Mouse (Mus musculus): ENCODE data around the gene 4932438H23Rik. TPM values are rescaled to one million over a fixed set of nuclear protein-coding genes. Genes with fewer than 3 reads are reported as not detected.
A peak's percentile ranks its signal among the peaks of the same experiment; 100 is the strongest.

The 4932438H23Rik gene
- total and polyA plus RNA-seq, 3 experiments, result not detected

- no peaks in the 10 kb centered on the region for H3K9me3 ChIP-seq (replicated peaks; ENCODE audit: insufficient read depth, low read length)
- H3K36me3 ChIP-seq (ENCODE audit: control insufficient read depth in 1 of 2, insufficient read depth in 2 of 2, low read length in 2 of 2), result peaks cover 0 to 3% of the 10 kb centered on the region in 2 experiments; a peak in 2 of 4 replicates
- H3K4me1 ChIP-seq (ENCODE audit: control insufficient read depth in 1 of 2, insufficient read depth in 2 of 2, low read length in 2 of 2), result peaks cover 3 to 16% of the 10 kb centered on the region in 2 experiments
- no peak overlapping the region for H3K9ac ChIP-seq (ENCODE audit: control insufficient read depth, low read depth, low read length, poor library complexity, severe bottlenecking)
- H3K4me3 ChIP-seq (ENCODE audit: control insufficient read depth in 1 of 2, insufficient read depth in 1 of 2, low read depth in 2 of 2, low read length in 2 of 2), result no peak overlapping the region
- no peaks in the 10 kb centered on the region for H3K27me3 ChIP-seq (ENCODE audit: control insufficient read depth in 1 of 2, insufficient read depth in 2 of 2, low read length in 2 of 2)
- no peak for TF ChIP-seq ZKSCAN1 (IDR thresholded peaks at IDR 0.05; ENCODE audit: low read depth, low read length)
- no peak for TF ChIP-seq ELF1 (IDR thresholded peaks at IDR 0.05; ENCODE audit: low read depth, low read length)
- no peak for TF ChIP-seq MAZ (IDR thresholded peaks at IDR 0.05; ENCODE audit: low read depth, low read length)
- TF ChIP-seq BHLHE40 (IDR thresholded peaks at IDR 0.05; ENCODE audit: borderline replicate concordance, low read depth, low read length), result no peak
- no peak for TF ChIP-seq ZNF384 (IDR thresholded peaks at IDR 0.05; ENCODE audit: low read depth, low read length)
- TF ChIP-seq MYB (IDR thresholded peaks at IDR 0.05; ENCODE audit: low read depth, low read length), result no peak
- TF ChIP-seq RAD21 (IDR thresholded peaks at IDR 0.05; ENCODE audit: low read depth, low read length), result no peak
- no peak for TF ChIP-seq MAX (IDR thresholded peaks at IDR 0.05; ENCODE audit: low read length)
- no peak for TF ChIP-seq GABPA (IDR thresholded peaks at IDR 0.05; ENCODE audit: low read depth, low read length)
- no peak for TF ChIP-seq HCFC1 (IDR thresholded peaks at IDR 0.05; ENCODE audit: low read depth, low read length)
- H3K79me2 ChIP-seq (ENCODE audit: control insufficient read depth, insufficient read depth, low read length, poor library complexity), result no peaks in the 10 kb centered on the region
- no peak for DNase-seq (ENCODE audit: low read depth, low spot score)
- no peak overlapping the region for H3K27ac ChIP-seq (ENCODE audit: control insufficient read depth, low read depth, low read length)
These were observed 39.8 kb downstream of the 4932438H23Rik start for GRCm38 (mm10) chr16:91055150-91055549.

- no peaks in the 10 kb centered on the region for H3K27me3 ChIP-seq (ENCODE audit: control insufficient read depth in 1 of 2, insufficient read depth in 2 of 2, low read length in 2 of 2)
These were observed 41.3 kb downstream of the 4932438H23Rik start for GRCm38 (mm10) chr16:91053599-91053998.

GRCm38 (mm10) chr16:91045511-91045910 lies 49.4 kb downstream of the 4932438H23Rik start:
- no peak overlapping the region for H3K27ac ChIP-seq (ENCODE audit: control insufficient read depth, low read depth, low read length)
- no peak overlapping the region for H3K4me3 ChIP-seq (ENCODE audit: control insufficient read depth in 1 of 2, insufficient read depth in 1 of 2, low read depth in 2 of 2, low read length in 2 of 2)
- peaks cover 6 to 14% of the 10 kb centered on the region in 2 experiments for H3K36me3 ChIP-seq (ENCODE audit: control insufficient read depth in 1 of 2, insufficient read depth in 2 of 2, low read length in 2 of 2)
- no peak for TF ChIP-seq GABPA (IDR thresholded peaks at IDR 0.05; ENCODE audit: low read depth, low read length)
- no peak for TF ChIP-seq ZKSCAN1 (IDR thresholded peaks at IDR 0.05; ENCODE audit: low read depth, low read length)
- TF ChIP-seq RAD21 (IDR thresholded peaks at IDR 0.05; ENCODE audit: low read depth, low read length), result peak; percentile 57
- peak; percentile 43 to 66 (median 64) for TF ChIP-seq CTCF (IDR thresholded peaks at IDR 0.05 in 2 of 3, conservative IDR thresholded peaks at IDR 0.05 in 1 of 3; ENCODE audit: control insufficient read depth in 1 of 3, insufficient read depth in 1 of 3, low read depth in 2 of 3, low read length in 3 of 3, poor library complexity in 1 of 3, severe bottlenecking in 1 of 3)
- no peak for TF ChIP-seq E2F4 (IDR thresholded peaks at IDR 0.05; ENCODE audit: borderline replicate concordance, low read depth, low read length)
- TF ChIP-seq SIN3A (IDR thresholded peaks at IDR 0.05; ENCODE audit: low read length), result peak; percentile 38; the same call in 1 of the 2 replicates
- peak; percentile 57 for TF ChIP-seq SMC3 (IDR thresholded peaks at IDR 0.05; ENCODE audit: low read depth, low read length)
- no peak for TF ChIP-seq TAL1 (IDR thresholded peaks at IDR 0.05; ENCODE audit: low read length)
- TF ChIP-seq HCFC1 (IDR thresholded peaks at IDR 0.05; ENCODE audit: low read depth, low read length), result no peak
- TF ChIP-seq TCF12 (IDR thresholded peaks at IDR 0.05; ENCODE audit: low read depth, low read length), result no peak
- no peak for TF ChIP-seq MAZ (IDR thresholded peaks at IDR 0.05; ENCODE audit: low read depth, low read length)
- peak; percentile 39 for TF ChIP-seq ZC3H11A (IDR thresholded peaks at IDR 0.05; ENCODE audit: low read depth, low read length)
- no peak for TF ChIP-seq MAX (IDR thresholded peaks at IDR 0.05; ENCODE audit: low read length)
- TF ChIP-seq USF2 (IDR thresholded peaks at IDR 0.05; ENCODE audit: borderline replicate concordance in 1 of 2, insufficient read depth in 1 of 2, low read depth in 1 of 2, low read length in 2 of 2), result no peak
- peak; percentile 40; the same call in 1 of the 2 replicates for TF ChIP-seq MXI1 (IDR thresholded peaks at IDR 0.05; ENCODE audit: low read depth, low read length)
- H3K4me1 ChIP-seq (ENCODE audit: control insufficient read depth in 1 of 2, insufficient read depth in 2 of 2, low read length in 2 of 2), result peaks cover 2 to 3% of the 10 kb centered on the region in 2 experiments; a peak in 1 of 4 replicates
- peak; percentile 66 for DNase-seq (ENCODE audit: low read depth, low spot score)
- H3K9me3 ChIP-seq (replicated peaks; ENCODE audit: insufficient read depth, low read length), result no peaks in the 10 kb centered on the region
- H3K79me2 ChIP-seq (ENCODE audit: control insufficient read depth, insufficient read depth, low read length, poor library complexity), result peaks cover 31% of the 10 kb centered on the region
- no peaks in the 10 kb centered on the region for H3K27me3 ChIP-seq (ENCODE audit: control insufficient read depth in 1 of 2, insufficient read depth in 2 of 2, low read length in 2 of 2)
- H3K9ac ChIP-seq (ENCODE audit: control insufficient read depth, low read depth, low read length, poor library complexity, severe bottlenecking), result no peak overlapping the region

More at GRCm38 (mm10) chr16:91053599-91053998, 41.3 kb downstream of the 4932438H23Rik start:
- Histone ChIP-seq H3K27ac (ENCODE audit: control insufficient read depth, low read depth, low read length) (no peak overlapping the region), H3K9ac (ENCODE audit: control insufficient read depth, low read depth, low read length, poor library complexity, severe bottlenecking) (no peak overlapping the region), H3K36me3 (ENCODE audit: control insufficient read depth in 1 of 2, insufficient read depth in 2 of 2, low read length in 2 of 2) (peaks cover 0 to 3% of the 10 kb centered on the region in 2 experiments; a peak in 2 of 4 replicates), H3K4me3 (ENCODE audit: control insufficient read depth in 1 of 2, insufficient read depth in 1 of 2, low read depth in 2 of 2, low read length in 2 of 2) (no peak overlapping the region), H3K4me1 (ENCODE audit: control insufficient read depth in 1 of 2, insufficient read depth in 2 of 2, low read length in 2 of 2) (peaks cover 3 to 16% of the 10 kb centered on the region in 2 experiments), H3K79me2 (ENCODE audit: control insufficient read depth, insufficient read depth, low read length, poor library complexity) (no peaks in the 10 kb centered on the region), H3K9me3 (replicated peaks; ENCODE audit: insufficient read depth, low read length) (no peaks in the 10 kb centered on the region)
- DNase-seq (ENCODE audit: low read depth, low spot score), result no peak
- no peak for TF ChIP-seq BHLHE40 (IDR thresholded peaks at IDR 0.05; ENCODE audit: borderline replicate concordance, low read depth, low read length)
- no peak for TF ChIP-seq MAZ (IDR thresholded peaks at IDR 0.05; ENCODE audit: low read depth, low read length)
- TF ChIP-seq POLR2AphosphoS2 (IDR thresholded peaks at IDR 0.05; ENCODE audit: low read length), result no peak
- no peak for TF ChIP-seq ZC3H11A (IDR thresholded peaks at IDR 0.05; ENCODE audit: low read depth, low read length)
- TF ChIP-seq ZNF384 (IDR thresholded peaks at IDR 0.05; ENCODE audit: low read depth, low read length), result no peak
- no peak for TF ChIP-seq HCFC1 (IDR thresholded peaks at IDR 0.05; ENCODE audit: low read depth, low read length)
- no peak for TF ChIP-seq ZKSCAN1 (IDR thresholded peaks at IDR 0.05; ENCODE audit: low read depth, low read length)
- no peak for TF ChIP-seq ELF1 (IDR thresholded peaks at IDR 0.05; ENCODE audit: low read depth, low read length)
- no peak for TF ChIP-seq SMC3 (IDR thresholded peaks at IDR 0.05; ENCODE audit: low read depth, low read length)
- TF ChIP-seq MAX (IDR thresholded peaks at IDR 0.05; ENCODE audit: low read length), result no peak
- TF ChIP-seq NRF1 (IDR thresholded peaks at IDR 0.05; ENCODE audit: insufficient read depth, low read depth, low read length, poor library complexity, severe bottlenecking), result no peak
- TF ChIP-seq ETS1 (IDR thresholded peaks at IDR 0.05; ENCODE audit: low read depth, low read length), result no peak

Measured in MEL (cell line).